Mouse (Mus musculus) brain, embryonic 18.5 days (tissue): ENCODE measurements around the gene Krtap8-1.

Experiments
- DNase-seq: peaks from one replicate; pipeline ENCODE4 v3.0.0-alpha.2; 2012; ENCODE audit warnings: low read depth, low spot score

Gene Krtap8-1

DNA sequence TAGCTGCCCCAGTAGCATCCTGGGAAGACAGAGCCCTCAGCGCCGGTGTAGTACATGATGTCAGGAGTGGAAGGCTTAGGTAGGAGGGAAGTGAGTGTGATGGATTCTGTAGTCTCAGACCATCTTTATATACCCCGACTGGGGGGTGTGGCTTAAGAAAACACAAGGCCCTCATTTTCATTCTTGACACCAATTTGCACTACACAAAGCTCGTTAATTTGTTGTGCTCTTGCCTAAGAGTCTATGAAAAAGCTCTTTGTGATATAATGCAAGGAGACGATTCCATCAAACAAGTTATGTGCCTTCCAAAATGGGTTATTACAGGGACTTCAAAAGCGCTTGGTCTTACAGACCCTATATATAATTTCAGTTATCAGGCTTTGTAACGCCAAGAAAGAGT lies at the start of gene Krtap8-1:
TSS of gene Krtap8-1 (minus strand) at position 101 of the 400 bp plus-strand sequence.
- no peak for DNase-seq

- DNase-seq: no peak
Measured at GRCm38 (mm10) chr16:89537349-89537748, 49.6 kb upstream of the Krtap8-1 start.

DNA sequence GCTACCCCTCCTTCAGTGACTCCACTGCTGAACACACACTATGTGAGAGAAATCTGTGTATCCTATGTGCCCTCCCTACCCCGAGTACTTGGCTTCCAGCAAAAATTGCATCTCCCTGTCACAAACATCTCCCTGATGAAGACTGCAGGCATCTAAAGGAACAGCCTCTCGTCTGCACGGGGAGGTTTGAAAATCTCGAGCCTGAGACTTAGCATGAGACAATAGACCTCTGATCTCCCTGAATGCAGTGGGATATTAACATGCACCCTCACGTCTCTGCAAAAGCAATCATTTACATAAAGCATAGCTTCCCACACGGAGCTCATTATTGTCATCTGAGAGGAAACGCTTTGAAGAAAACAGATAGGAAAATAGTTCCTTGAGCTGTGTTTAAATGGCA lies 42.8 kb upstream of the Krtap8-1 start:
- DNase-seq: peak; percentile 45

DNA sequence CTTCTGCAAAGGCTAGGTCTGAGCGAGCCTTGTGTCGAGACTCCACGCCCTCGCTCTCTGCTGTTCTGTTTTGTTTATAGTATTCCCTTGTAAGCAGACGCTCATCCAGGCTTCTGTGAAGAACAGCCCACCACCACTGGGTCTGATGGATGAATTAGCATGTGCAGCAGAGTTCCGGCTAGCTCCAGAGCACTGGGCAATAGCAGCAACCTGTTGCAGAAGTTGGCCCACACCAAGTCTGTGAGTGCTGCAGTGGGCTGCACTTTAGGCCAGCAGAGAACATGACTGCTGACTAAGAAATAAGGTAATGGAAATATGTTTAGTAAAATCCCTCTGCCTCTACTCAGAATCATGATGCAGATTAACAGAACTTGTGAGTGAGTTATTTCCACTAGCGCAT lies 42.1 kb upstream of the Krtap8-1 start:
- no peak for DNase-seq

GRCm38 (mm10) chr16:89528380-89528779 lies 40.6 kb upstream of the Krtap8-1 start:
- no peak for DNase-seq

GRCm38 (mm10) chr16:89520996-89521395 lies 33.2 kb upstream of the Krtap8-1 start:
- DNase-seq: no peak

GRCm38 (mm10) chr16:89520555-89520954 lies 32.8 kb upstream of the Krtap8-1 start:
- DNase-seq: peak; percentile 52

- no peak for DNase-seq
Measured at GRCm38 (mm10) chr16:89520091-89520490, 32.3 kb upstream of the Krtap8-1 start.

DNA sequence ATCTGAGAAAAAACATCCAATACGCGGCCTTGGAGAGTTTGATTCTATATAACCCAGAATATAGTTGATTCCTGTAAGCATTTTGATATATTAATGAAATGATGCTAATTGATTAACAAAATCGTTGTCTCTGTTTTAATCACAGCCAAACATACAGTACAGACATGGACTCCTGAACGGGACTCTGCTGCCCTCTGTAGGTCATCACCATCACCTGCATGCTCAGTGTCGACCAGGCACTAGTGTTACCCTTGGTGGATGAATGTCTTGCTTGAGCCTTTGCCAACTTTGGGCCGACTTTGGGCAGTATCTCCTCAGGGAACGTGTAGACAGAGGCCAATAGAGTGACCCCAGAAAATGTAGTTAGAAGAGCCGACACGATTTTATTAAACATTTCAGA lies 29.9 kb upstream of the Krtap8-1 start:
- no peak for DNase-seq

- no peak for DNase-seq
Measured at GRCm38 (mm10) chr16:89513431-89513830, 25.7 kb upstream of the Krtap8-1 start.

GRCm38 (mm10) chr16:89508223-89508622 lies 20.5 kb upstream of the Krtap8-1 start, which contains the start of gene Krtap7-1:
Krtap7-1 (minus strand) TSS chr16:89508323.
- DNase-seq: no peak

DNA sequence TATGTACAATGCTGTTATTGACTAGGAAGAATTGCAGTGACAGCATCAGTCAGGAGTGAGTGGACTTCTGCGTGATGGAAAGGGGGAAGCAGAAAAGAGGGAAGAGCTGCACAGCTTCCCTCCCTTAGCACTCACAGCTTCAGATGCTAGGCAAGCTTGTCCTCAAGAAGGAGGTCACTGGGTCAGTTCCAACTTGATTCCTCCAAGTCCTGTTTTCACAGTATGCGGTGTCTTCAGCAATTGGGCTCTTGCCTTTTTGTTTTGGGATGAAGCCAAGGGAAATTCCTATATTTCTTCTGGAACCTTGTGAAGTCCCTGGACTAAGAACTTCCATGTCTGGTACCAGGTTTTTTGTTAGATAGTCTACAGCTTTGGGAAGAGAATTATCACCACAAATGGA lies 15.8 kb upstream of the Krtap8-1 start:
- no peak for DNase-seq

- no peak for DNase-seq
Measured at GRCm38 (mm10) chr16:89501870-89502269, 14.1 kb upstream of the Krtap8-1 start.

- DNase-seq: no peak
Measured at GRCm38 (mm10) chr16:89497002-89497401, 9.2 kb upstream of the Krtap8-1 start.

DNA sequence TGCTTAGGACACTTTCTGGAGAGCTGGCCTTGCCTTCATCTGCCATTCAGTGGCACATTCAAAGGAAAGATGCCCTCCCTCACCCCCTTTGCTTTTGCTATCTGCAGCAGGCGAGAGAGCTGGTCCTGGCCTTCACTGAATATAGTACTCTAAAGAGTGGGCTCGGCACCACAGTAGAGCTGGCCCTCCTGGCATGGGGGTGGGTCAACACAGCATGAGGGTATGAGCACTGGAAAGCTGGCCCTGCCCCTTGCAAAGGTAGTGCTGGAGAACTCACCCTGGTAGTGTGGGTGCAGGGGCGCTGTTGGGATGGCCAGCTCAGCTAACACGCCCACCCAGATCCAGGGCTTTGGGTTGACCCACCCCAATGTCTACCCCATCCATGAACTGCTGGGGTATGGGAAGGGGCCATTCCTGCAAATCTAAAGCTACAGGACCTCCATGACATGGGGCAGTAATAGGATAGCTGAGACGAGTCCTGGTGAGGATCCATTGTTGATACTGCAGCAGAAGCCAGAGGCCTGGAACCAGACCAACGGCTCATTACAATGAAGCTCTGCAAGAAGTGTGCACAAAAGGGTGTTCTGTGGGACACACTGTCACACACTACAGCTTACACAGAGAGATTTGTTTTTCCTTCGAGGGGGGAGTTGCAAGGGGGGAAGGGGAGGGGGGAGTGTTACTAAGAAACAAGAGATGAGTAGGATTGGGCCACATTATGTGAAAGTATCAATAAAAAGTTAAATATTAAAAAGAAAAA lies 7.8 kb upstream of the Krtap8-1 start:
- no peak for DNase-seq

- DNase-seq: no peak
Measured at GRCm38 (mm10) chr16:89477679-89478314, 10.0 kb downstream of the Krtap8-1 start.

DNA sequence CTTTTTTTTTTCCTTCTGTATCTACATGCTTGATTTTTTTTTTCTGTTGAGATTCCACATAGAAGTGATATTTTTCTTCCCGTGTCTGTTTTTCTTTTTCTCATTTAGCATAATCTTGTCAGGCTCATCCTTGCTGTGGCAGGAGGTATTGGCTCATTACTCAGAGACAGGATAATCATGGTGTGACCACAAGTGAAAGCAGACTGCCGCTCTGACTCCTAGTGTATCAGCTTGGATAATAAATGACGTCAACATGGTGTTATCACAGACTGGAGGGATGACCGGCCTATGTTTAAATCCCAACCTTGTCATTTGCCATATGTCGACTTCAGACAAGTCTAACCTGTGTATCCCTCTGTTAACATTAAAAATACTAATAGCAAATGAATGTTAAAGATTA lies 26.6 kb downstream of the Krtap8-1 start:
- no peak for DNase-seq
